Mouse (Mus musculus): ENCODE results near the gene Pdcl3. TPM values are rescaled to one million over a fixed set of nuclear protein-coding genes. Genes with fewer than 3 reads are reported as not detected.
A peak's percentile ranks its signal among the peaks of the same experiment; 100 is the strongest.

Pdcl3 gene
- polyA plus RNA-seq (2016; fragmentation: Nextera tagmentation; extraction: Ambion mirVana) = 168 and 179 TPM in 2 replicates

DNA sequence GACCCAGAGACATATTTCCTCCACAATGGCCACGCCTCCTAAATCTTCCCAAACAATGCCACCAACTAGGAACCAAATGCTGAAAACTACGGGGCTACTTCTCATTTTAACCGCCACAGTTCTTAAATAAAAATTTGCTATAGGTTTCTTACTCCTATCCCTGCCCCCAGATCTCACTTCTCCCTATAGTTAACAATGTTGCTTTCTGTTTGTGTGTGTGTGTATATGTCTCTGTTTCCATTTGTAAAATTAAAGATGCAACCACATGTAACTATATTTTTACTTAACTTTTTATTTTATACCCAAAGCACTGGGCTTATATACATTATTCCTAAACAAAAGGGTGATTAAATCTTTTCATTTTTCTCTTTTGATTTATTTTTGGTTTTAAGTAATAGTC, at the start of gene Pdcl3:
Pdcl3 (plus strand) TSS at position 301 of the 400 bp plus-strand sequence.
- Histone ChIP-seq H3K36me3 (no peaks in the 10 kb centered on the region), H3K4me1 (peaks cover 16% of the 10 kb centered on the region), H3K4me2 (replicated peaks) (no peak within 1 kb of the TSS), H3K4me3 (no peak within 1 kb of the TSS), H3K9ac (no peak within 1 kb of the TSS), H3K27me3 (no peaks in the 10 kb centered on the region), H3K27ac (no peak within 1 kb of the TSS), H3K9me3 (replicated peaks) (no peaks in the 10 kb centered on the region)
- no peak for ATAC-seq (ENCODE audit: low FRiP score)
- 88% methylated on average over 3 of the region's 3 CpGs for WGBS

DNA sequence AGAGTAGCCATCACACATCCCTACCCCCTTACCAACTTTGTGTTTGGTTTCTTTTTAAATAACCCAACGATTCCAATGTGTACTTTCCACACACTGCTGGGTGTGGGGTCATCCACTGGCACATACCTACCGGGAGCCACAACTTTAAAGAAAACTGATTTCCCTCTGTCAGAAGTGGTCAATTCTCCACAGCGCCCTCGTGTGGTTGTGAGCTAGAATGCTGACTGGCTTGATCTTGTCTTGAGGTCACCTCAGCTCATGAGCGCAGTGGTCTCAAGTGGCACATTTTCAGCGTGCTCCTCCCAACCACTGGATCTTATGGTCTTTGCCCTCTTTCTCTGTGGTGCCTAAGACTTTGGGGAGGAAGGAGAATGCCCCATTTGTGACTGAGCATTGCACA, 48.6 kb upstream of the Pdcl3 start:
- no peaks in the 10 kb centered on the region for H3K27me3 ChIP-seq
- WGBS = 26% methylated on average over 6 of the region's 6 CpGs
- no peak overlapping the region for H3K4me2 ChIP-seq (replicated peaks)
- no peak overlapping the region for H3K27ac ChIP-seq
- no peaks in the 10 kb centered on the region for H3K9me3 ChIP-seq (replicated peaks)
- no peak for ATAC-seq (ENCODE audit: low FRiP score)
- no peaks in the 10 kb centered on the region for H3K36me3 ChIP-seq
- H3K4me1 ChIP-seq = no peaks in the 10 kb centered on the region
- no peak overlapping the region for H3K9ac ChIP-seq
- H3K4me3 ChIP-seq = no peak overlapping the region

- H3K9ac ChIP-seq = no peak within 1 kb of the TSS
- H3K27ac ChIP-seq = no peak within 1 kb of the TSS
- H3K4me2 ChIP-seq (replicated peaks) = no peak within 1 kb of the TSS
- no peaks in the 10 kb centered on the region for H3K9me3 ChIP-seq (replicated peaks)
- H3K4me1 ChIP-seq = no peaks in the 10 kb centered on the region
- ATAC-seq (ENCODE audit: low FRiP score) = no peak
- no peaks in the 10 kb centered on the region for H3K27me3 ChIP-seq
- H3K4me3 ChIP-seq = no peak within 1 kb of the TSS
- no peaks in the 10 kb centered on the region for H3K36me3 ChIP-seq
- 72% methylated on average over 6 of the region's 6 CpGs for WGBS
These were observed 46.6 kb upstream of the Pdcl3 start, which contains the start of gene Nms for GRCm38 (mm10) chr1:38938849-38939248. Nms (plus strand) TSS chr1:38939149.

- no peaks in the 10 kb centered on the region for H3K4me1 ChIP-seq
- H3K4me2 ChIP-seq (replicated peaks) = no peak overlapping the region
- H3K27me3 ChIP-seq = no peaks in the 10 kb centered on the region
- H3K27ac ChIP-seq = no peak overlapping the region
- no peak overlapping the region for H3K4me3 ChIP-seq
- WGBS = 5% methylated on average over 5 of the region's 5 CpGs
- no peaks in the 10 kb centered on the region for H3K36me3 ChIP-seq
- H3K9me3 ChIP-seq (replicated peaks) = no peaks in the 10 kb centered on the region
- no peak overlapping the region for H3K9ac ChIP-seq
- no peak for ATAC-seq (ENCODE audit: low FRiP score)
These were observed 45.8 kb upstream of the Pdcl3 start for GRCm38 (mm10) chr1:38939608-38940007.

DNA sequence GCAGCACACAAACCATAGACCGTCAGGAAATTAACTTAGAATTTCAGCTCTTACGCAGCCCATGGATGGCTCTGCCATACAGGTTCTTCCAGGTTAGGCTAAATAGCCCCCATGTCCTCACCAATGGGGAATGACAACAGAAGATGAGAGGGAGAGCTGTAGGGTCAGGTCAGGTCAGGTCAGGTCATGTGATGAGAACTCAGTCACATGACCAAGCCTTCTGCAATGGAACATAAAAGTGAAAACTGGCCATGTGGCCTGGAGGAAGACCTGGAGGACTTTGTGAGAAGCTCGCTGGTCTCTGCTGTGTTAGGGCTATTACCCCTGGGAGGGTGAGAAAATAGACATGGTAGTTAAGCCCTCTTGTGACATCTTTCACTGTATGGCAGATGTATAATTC, 29.0 kb upstream of the Pdcl3 start:
- Histone ChIP-seq H3K27me3 (no peaks in the 10 kb centered on the region), H3K36me3 (no peaks in the 10 kb centered on the region), H3K4me3 (no peak overlapping the region), H3K27ac (no peak overlapping the region), H3K4me2 (replicated peaks) (no peak overlapping the region), H3K4me1 (no peaks in the 10 kb centered on the region), H3K9ac (no peak overlapping the region), H3K9me3 (replicated peaks) (no peaks in the 10 kb centered on the region)
- ATAC-seq (ENCODE audit: low FRiP score) = no peak
- 95% methylated on average over 3 of the region's 3 CpGs for WGBS

DNA sequence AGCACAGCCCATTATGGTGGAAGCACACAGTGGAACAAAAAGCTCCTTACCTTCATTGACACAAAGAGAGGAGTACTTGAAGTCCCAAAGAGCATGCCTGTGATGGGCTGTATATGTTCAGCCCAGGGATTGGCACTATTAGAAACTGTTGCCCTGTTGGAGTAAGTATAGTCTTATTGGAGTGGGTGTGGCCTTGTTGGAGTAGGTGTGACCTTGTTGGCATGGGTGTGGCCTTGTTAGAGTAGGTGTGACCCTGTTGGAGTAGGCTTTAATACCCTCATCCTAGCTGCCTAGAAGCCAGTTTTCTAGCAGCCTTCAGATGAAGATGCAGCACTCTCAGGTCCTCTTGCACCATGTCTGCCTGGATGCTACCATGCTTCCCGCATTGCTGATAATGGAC, 16.3 kb upstream of the Pdcl3 start:
- H3K9ac ChIP-seq = no peak overlapping the region
- no peaks in the 10 kb centered on the region for H3K27me3 ChIP-seq
- WGBS = 91% methylated on average over 1 of the region's 1 CpGs
- H3K9me3 ChIP-seq (replicated peaks) = no peaks in the 10 kb centered on the region
- no peak overlapping the region for H3K27ac ChIP-seq
- ATAC-seq (ENCODE audit: low FRiP score) = no peak
- no peaks in the 10 kb centered on the region for H3K36me3 ChIP-seq
- H3K4me3 ChIP-seq = no peak overlapping the region
- no peaks in the 10 kb centered on the region for H3K4me1 ChIP-seq
- H3K4me2 ChIP-seq (replicated peaks) = no peak overlapping the region

DNA sequence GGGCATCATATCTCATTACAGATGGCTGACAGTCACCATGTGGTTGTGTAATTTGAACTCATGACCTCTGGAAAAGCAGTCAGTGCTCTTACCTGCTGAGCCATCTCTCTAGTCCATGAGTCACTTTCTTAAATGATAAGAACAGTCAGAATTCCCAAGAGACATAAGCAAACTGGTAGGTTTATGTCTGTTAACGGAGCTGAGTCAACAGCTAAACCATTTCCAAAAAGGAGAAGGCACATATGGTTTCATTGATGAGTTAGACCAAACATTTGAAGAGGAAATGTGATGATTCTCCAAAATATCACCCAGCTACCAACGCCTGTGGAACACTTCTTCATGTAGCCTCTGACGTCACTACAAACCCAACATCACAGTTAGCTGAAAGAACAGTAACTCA, 13.7 kb upstream of the Pdcl3 start:
- H3K4me3 ChIP-seq = no peak overlapping the region
- H3K27ac ChIP-seq = no peak overlapping the region
- no peak overlapping the region for H3K9ac ChIP-seq
- no peaks in the 10 kb centered on the region for H3K9me3 ChIP-seq (replicated peaks)
- no peak overlapping the region for H3K4me2 ChIP-seq (replicated peaks)
- 83% methylated on average over 3 of the region's 3 CpGs for WGBS
- H3K27me3 ChIP-seq = no peaks in the 10 kb centered on the region
- H3K36me3 ChIP-seq = no peaks in the 10 kb centered on the region
- H3K4me1 ChIP-seq = no peaks in the 10 kb centered on the region
- ATAC-seq (ENCODE audit: low FRiP score) = no peak

DNA sequence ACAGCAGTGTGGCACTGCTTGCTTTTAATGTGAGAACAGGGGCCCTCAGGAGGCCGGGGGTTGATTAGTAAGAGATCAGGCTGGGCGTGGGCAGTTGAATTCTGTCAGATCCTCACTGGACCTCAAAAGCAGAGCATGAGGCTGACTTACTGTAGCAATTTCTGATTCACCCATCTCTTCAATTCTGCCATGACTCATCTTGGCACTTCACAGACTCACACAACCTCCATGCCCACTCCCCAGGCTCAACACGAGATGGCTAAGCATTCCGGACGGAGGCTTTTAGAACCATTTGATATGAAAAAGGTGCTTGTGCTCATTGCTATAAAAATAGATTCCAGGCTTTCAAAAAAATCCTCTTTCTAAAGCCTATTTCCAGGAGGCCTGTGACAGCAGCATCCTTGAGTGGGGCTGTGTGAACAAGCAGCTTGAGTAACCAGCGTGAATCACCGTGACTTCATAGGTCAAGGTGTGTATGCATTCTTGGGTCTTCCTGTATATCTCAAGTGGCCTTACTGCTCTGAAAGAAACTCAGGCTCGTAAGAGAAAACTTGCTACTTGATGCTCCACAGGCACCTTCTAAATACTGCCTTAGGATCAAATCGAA, 12.3 kb upstream of the Pdcl3 start:
- no peaks in the 10 kb centered on the region for H3K36me3 ChIP-seq
- no peaks in the 10 kb centered on the region for H3K9me3 ChIP-seq (replicated peaks)
- H3K4me3 ChIP-seq = no peak overlapping the region
- H3K27ac ChIP-seq = no peak overlapping the region
- no peak overlapping the region for H3K9ac ChIP-seq
- ATAC-seq (ENCODE audit: low FRiP score) = no peak
- H3K4me1 ChIP-seq = no peaks in the 10 kb centered on the region
- H3K27me3 ChIP-seq = no peaks in the 10 kb centered on the region
- no peak overlapping the region for H3K4me2 ChIP-seq (replicated peaks)
- WGBS = 89% methylated on average over 9 of the region's 9 CpGs

DNA sequence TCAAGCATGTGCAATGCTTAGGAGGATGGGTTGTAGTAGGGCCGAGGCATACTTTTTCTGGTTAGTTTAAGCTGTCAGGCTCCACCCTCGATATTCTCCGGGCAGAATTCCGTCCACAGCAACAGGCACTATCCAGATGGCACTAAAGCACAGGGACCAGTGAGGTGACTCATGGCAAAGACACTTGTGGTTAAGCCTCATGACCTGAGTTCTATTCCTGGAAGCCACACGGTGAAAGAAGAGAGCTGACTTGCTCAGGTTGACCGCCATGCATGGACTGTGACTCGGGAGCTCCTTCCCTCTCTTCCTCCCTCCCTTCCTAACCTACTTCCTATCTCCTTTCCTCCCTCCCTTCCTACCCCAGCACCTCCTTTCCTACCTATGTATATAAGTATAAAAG, 5.5 kb upstream of the Pdcl3 start:
- no peaks in the 10 kb centered on the region for H3K9me3 ChIP-seq (replicated peaks)
- no peak overlapping the region for H3K4me3 ChIP-seq
- H3K36me3 ChIP-seq = no peaks in the 10 kb centered on the region
- 88% methylated on average over 7 of the region's 7 CpGs for WGBS
- no peak for ATAC-seq (ENCODE audit: low FRiP score)
- no peaks in the 10 kb centered on the region for H3K4me1 ChIP-seq
- H3K9ac ChIP-seq = no peak overlapping the region
- no peak overlapping the region for H3K4me2 ChIP-seq (replicated peaks)
- H3K27ac ChIP-seq = no peak overlapping the region
- H3K27me3 ChIP-seq = no peaks in the 10 kb centered on the region

GRCm38 (mm10) chr1:38983870-38984269, 1.5 kb upstream of the Pdcl3 start:
- no peak for ATAC-seq (ENCODE audit: low FRiP score)

DNA sequence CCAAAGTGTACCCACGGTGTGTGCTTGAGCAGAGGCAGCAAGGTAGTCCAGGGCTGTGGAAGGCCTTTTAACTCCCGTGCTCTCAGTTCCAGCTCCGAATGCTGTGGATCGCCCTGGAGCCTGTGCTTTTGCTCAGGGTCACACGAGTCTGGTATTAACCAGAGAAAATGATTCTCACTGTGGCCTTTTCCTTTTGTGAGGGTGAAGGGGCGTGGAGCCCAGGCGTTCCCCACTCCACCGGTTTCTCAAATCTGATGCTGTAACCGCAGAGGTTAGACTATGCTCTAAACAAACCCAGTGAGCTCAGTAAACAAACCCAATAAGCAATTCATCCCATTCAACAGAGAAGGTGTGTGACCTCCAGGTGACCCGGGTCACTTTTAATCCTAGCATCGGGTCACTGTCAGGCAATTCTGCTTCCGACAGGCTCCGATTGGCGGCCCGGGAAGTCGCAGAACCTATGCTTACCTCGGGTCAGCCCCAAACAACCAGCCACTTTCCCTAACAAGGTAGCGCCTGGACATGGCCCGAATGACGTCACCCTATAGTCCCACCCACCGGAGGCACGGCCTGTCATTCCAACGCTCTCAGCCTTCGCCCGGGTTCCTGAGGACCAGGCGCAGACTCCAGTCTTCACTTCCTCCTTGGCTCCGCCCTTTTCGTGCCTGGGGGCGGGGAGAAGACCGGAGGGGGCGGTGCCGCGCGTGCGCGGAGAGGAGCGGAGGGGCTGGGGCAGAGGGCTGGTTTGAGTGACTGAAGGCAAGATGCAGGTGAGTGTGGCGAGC, 1.9 kb downstream of the Pdcl3 start:
- Histone ChIP-seq H3K9ac (peak overlapping the region; percentile 85), H3K9me3 (replicated peaks) (no peaks in the 10 kb centered on the region), H3K4me2 (replicated peaks) (peak overlapping the region; percentile 85), H3K36me3 (peaks cover 9% of the 10 kb centered on the region; the same call in 1 of the 2 replicates), H3K27me3 (no peaks in the 10 kb centered on the region), H3K4me3 (peak overlapping the region; percentile 70), H3K27ac (peak overlapping the region; percentile 85), H3K4me1 (peaks cover 17% of the 10 kb centered on the region)
- 5% methylated on average over 37 of the region's 38 CpGs for WGBS
- ATAC-seq (ENCODE audit: low FRiP score) = peak; percentile 99

More at GRCm38 (mm10) chr1:38983870-38984269, 1.5 kb upstream of the Pdcl3 start:
- WGBS = 81% methylated on average over 2 of the region's 2 CpGs
- no peak overlapping the region for H3K27ac ChIP-seq
- H3K36me3 ChIP-seq = no peaks in the 10 kb centered on the region
- peaks cover 11% of the 10 kb centered on the region for H3K4me1 ChIP-seq
- no peak overlapping the region for H3K9ac ChIP-seq
- no peak overlapping the region for H3K4me3 ChIP-seq
- no peaks in the 10 kb centered on the region for H3K9me3 ChIP-seq (replicated peaks)
- no peaks in the 10 kb centered on the region for H3K27me3 ChIP-seq
- no peak overlapping the region for H3K4me2 ChIP-seq (replicated peaks)

DNA sequence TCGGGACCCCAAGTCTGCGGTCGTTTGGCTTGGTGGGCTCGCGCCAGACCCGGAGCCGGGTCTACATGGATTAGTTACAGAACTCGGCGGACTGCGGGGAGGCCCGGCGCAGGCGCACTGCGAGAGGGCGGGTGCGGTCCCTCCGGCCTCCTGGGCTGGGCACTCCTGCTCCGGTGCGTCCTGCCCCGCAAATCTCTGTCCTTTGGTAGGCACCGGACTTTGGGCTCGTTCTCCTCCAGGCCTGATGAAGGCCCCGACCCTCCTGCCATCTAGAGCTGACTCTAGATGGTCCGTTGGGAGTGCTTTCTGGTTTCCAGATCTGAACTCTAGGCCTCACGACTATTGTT, 2.4 kb downstream of the Pdcl3 start:
- Histone ChIP-seq H3K27me3 (no peaks in the 10 kb centered on the region), H3K4me1 (peaks cover 17% of the 10 kb centered on the region), H3K9ac (peak overlapping the region; percentile 85), H3K9me3 (replicated peaks) (no peaks in the 10 kb centered on the region), H3K4me3 (peak overlapping the region; percentile 70), H3K36me3 (peaks cover 14% of the 10 kb centered on the region; the same call in 1 of the 2 replicates), H3K4me2 (replicated peaks) (peak overlapping the region; percentile 85), H3K27ac (peak overlapping the region; percentile 85)
- ATAC-seq (ENCODE audit: low FRiP score) = peak; percentile 91
- 0% methylated on average over 25 of the region's 25 CpGs for WGBS

GRCm38 (mm10) chr1:38988357-38988756, 2.9 kb downstream of the Pdcl3 start:
- Histone ChIP-seq H3K4me1 (peaks cover 17% of the 10 kb centered on the region), H3K27me3 (no peaks in the 10 kb centered on the region), H3K27ac (peak overlapping the region; percentile 85; the same call in 1 of the 2 replicates), H3K4me3 (peak overlapping the region; percentile 70), H3K4me2 (replicated peaks) (peak overlapping the region; percentile 85), H3K36me3 (peaks cover 19% of the 10 kb centered on the region), H3K9me3 (replicated peaks) (no peaks in the 10 kb centered on the region), H3K9ac (peak overlapping the region; percentile 85)
- ATAC-seq (ENCODE audit: low FRiP score) = no peak
- 34% methylated on average over 7 of the region's 7 CpGs for WGBS

Measured in hindbrain, embryonic 12.5 days (tissue).